8 mouse cellular contexts compared by ENCODE assay signal in genomic region chr2:76369821-76370655, GRCm38 (mm10). TPM values are rescaled to one million over a fixed set of nuclear protein-coding genes. Genes with fewer than 3 reads are reported as not detected.
DNase-seq lines count a peak whose midpoint lies in the region; ATAC-seq lines count a peak whose summit lies in the region.

Gene Rbm45 (plus strand): TSS chr2:76369984.

- H3K9me3 ChIP-seq in forebrain, embryonic 14.5 days (replicated peaks; ENCODE audit: control insufficient read depth, low read length): no peaks in the 10 kb centered on the region
- H3K9me3 ChIP-seq in neural tube, embryonic 15.5 days (replicated peaks): no peaks in the 10 kb centered on the region

- DNase-seq in ES-CJ7 (ENCODE audit: low read depth, low spot score): peak; percentile 95
- DNase-seq in cerebellum, adult 11 months: peak; percentile 87
- peak; percentile 95 for DNase-seq in forebrain, embryonic 14.5 days (ENCODE audit: low spot score)
- peak; percentile 89 to 91 for DNase-seq in heart, postnatal 14 days
- peak; percentile 86 for DNase-seq in layer of hippocampus, adult 11-12 months (ENCODE audit: low spot score)
- peak; percentile 84 to 87 for DNase-seq in lung, adult 18-20 months
- peak; percentile 86 for DNase-seq in testis, postnatal 14 days (ENCODE audit: low spot score)

- H3K36me3 ChIP-seq in forebrain, embryonic 14.5 days (ENCODE audit: control insufficient read depth, insufficient read depth, low read length): peaks cover 29% of the 10 kb centered on the region
- peaks cover 25% of the 10 kb centered on the region for H3K36me3 ChIP-seq in neural tube, embryonic 15.5 days

- peaks cover 6% of the 10 kb centered on the region for H3K4me1 ChIP-seq in forebrain, embryonic 14.5 days (ENCODE audit: control insufficient read depth, insufficient read depth, low read length)
- peaks cover 17% of the 10 kb centered on the region for H3K4me1 ChIP-seq in neural tube, embryonic 15.5 days

- H3K27ac ChIP-seq in forebrain, embryonic 14.5 days (ENCODE audit: low read depth, low read length): peak within 1 kb of the TSS; percentile 54; the same call in 1 of the 2 replicates
- H3K27ac ChIP-seq in neural tube, embryonic 15.5 days (replicated peaks): peak within 1 kb of the TSS; percentile 80

- ATAC-seq in forebrain, embryonic 14.5 days: peak; percentile 94
- ATAC-seq in neural tube, embryonic 15.5 days (ENCODE audit: low FRiP score): peak; percentile 93

- WGBS in forebrain, embryonic 14.5 days: under 1% methylated on average over 61 of the region's 61 CpGs
- under 1% methylated on average over 60 of the region's 61 CpGs for WGBS in neural tube, embryonic 15.5 days

- intact Hi-C loops in heart, postnatal 14 days (cut with DNase I): loop anchor here (10.0 kb wide), 1 partner anchor 245 kb away; no protein-coding TSS in a partner anchor

- peak within 1 kb of the TSS; percentile 91 for H3K4me2 ChIP-seq in forebrain, embryonic 14.5 days (ENCODE audit: low read length)
- H3K4me2 ChIP-seq in neural tube, embryonic 15.5 days: peak within 1 kb of the TSS; percentile 95

- peak within 1 kb of the TSS; percentile 89 for H3K4me3 ChIP-seq in forebrain, embryonic 14.5 days (ENCODE audit: low read depth, low read length)
- H3K4me3 ChIP-seq in neural tube, embryonic 15.5 days (replicated peaks): peak within 1 kb of the TSS; percentile 89

- H3K9ac ChIP-seq in forebrain, embryonic 14.5 days (ENCODE audit: low read length): peak within 1 kb of the TSS; percentile 93
- peak within 1 kb of the TSS; percentile 82 for H3K9ac ChIP-seq in neural tube, embryonic 15.5 days (replicated peaks)

- no peaks in the 10 kb centered on the region for H3K27me3 ChIP-seq in forebrain, embryonic 14.5 days (replicated peaks; ENCODE audit: control insufficient read depth, insufficient read depth, low read length)
- H3K27me3 ChIP-seq in neural tube, embryonic 15.5 days (replicated peaks): no peaks in the 10 kb centered on the region

RNA-seq across cellular contexts. Expression of gene Rbm45, which starts in this region (rescaled TPM):
- polyA plus RNA-seq in forebrain, embryonic 14.5 days (2014; fragmentation: Nextera tagmentation; extraction: Ambion mirVana): 18.2 and 19.1 TPM in 2 replicates
- 10 to 100 TPM; 21.6 to 24.3 TPM for total RNA-seq in heart, postnatal 14 days (2021)
- 15.2 and 17.6 TPM in 2 replicates for polyA plus RNA-seq in neural tube, embryonic 15.5 days (2015; fragmentation: Nextera tagmentation; extraction: Ambion mirVana)

Comparison
In these comparisons a context has a peak if more than half of its experiments do, and no peak if none do; other contexts are left out.
1. Peak in every context shown above with its lines: DNase-seq, ATAC-seq, H3K4me3 ChIP-seq and H3K27ac ChIP-seq.